Mouse (Mus musculus): Measurements from ENCODE around the gene H2-Oa.

- no peak for TF ChIP-seq POLR2A (IDR thresholded peaks at IDR 0.05; ENCODE audit: low read depth, low read length)
- no peak for TF ChIP-seq CTCF (IDR thresholded peaks at IDR 0.05; ENCODE audit: extremely low read depth, insufficient read depth, insufficient read length, insufficient replicate concordance)
These were observed 34.8 kb downstream of the H2-Oa start for GRCm38 (mm10) chr17:34126826-34127420.
